Mouse (Mus musculus) heart, embryonic 16.5 days (tissue): ENCODE measurements at regions not wholly inside any gene's neighbourhood (a gene's known extent, or its start where the extent isn't known, plus 50 kb on each side); places are given as distances from the start of the nearest gene placed in this dataset.

ENCODE experiments used
- ATAC-seq: fragments of 200-750 bp; cut with Nextera tagmentation; replicated peaks from 2 replicates; pipeline ENCODE4 v1.8.0; 2017; ENCODE audit warnings: moderate number of reproducible peaks; ENCODE audit not compliant: insufficient read depth, low FRiP score; ENCODE audit errors: extremely low read depth
- H3K27ac ChIP-seq: fragments of 300-500 bp; sonication (generic); 2 replicates; pipeline ENCODE4 v1.5.1; 2014; ENCODE audit warnings: mild to moderate bottlenecking, low read length, control low read depth, moderate library complexity
- H3K27me3 ChIP-seq: fragments of 300-500 bp; sonication (generic); 2 replicates; pipeline ENCODE4 v1.6.1; 2014; ENCODE audit warnings: low read length, mixed read lengths; ENCODE audit not compliant: control insufficient read depth, insufficient read depth
- H3K36me3 ChIP-seq: fragments of 300-500 bp; sonication (generic); 2 replicates; pipeline ENCODE4 v1.6.1; 2014; ENCODE audit not compliant: control insufficient read depth, insufficient read depth
- H3K4me1 ChIP-seq: fragments of 300-500 bp; sonication (generic); 2 replicates; pipeline ENCODE4 v1.6.1; 2014; ENCODE audit warnings: low read length, mixed read lengths; ENCODE audit not compliant: control insufficient read depth, insufficient read depth
- H3K4me2 ChIP-seq: fragments of 300-500 bp; sonication (generic); 2 replicates; pipeline ENCODE4 v1.6.1; 2014; ENCODE audit warnings: low read depth, mild to moderate bottlenecking, control low read depth, low read length
- H3K4me3 ChIP-seq: fragments of 300-500 bp; sonication (generic); 2 replicates; pipeline ENCODE4 v1.5.1; 2014; ENCODE audit warnings: mild to moderate bottlenecking, control low read depth, low read length
- H3K9ac ChIP-seq: fragments of 300-500 bp; sonication (generic); 2 replicates; pipeline ENCODE4 v1.6.1; 2014; ENCODE audit warnings: low read length, control low read depth
- H3K9me3 ChIP-seq: fragments of 300-500 bp; sonication (generic); replicated peaks from 2 replicates; pipeline ENCODE4 v1.6.1; 2016; ENCODE audit warnings: low read length; ENCODE audit not compliant: control insufficient read depth
- WGBS: fragments of 180-500 bp; shearing (Covaris S2); extraction: QIAGEN DNeasy Blood & Tissue Kit; methylation state at CpG from one replicate; pipeline ENCODE4 v1.1.7; 2014; 5-methylcytosine and 5-hydroxymethylcytosine counted together

GRCm38 (mm10) chr2:50964062-50964461 is 184.8 kb downstream of the Rnd3 start:
- no peaks in the 10 kb centered on the region for H3K36me3 ChIP-seq
- 75% methylated on average over 3 of the region's 3 CpGs for WGBS
- H3K4me1 ChIP-seq: peaks cover 4% of the 10 kb centered on the region; the same call in 1 of the 2 replicates
- no peaks in the 10 kb centered on the region for H3K27me3 ChIP-seq
- no peak overlapping the region for H3K27ac ChIP-seq
- H3K4me3 ChIP-seq: no peak overlapping the region
- H3K9me3 ChIP-seq: no peaks in the 10 kb centered on the region
- H3K9ac ChIP-seq: no peak overlapping the region
- H3K4me2 ChIP-seq: no peak overlapping the region
- ATAC-seq: no peak

- Histone ChIP-seq H3K9me3 (no peaks in the 10 kb centered on the region), H3K36me3 (no peaks in the 10 kb centered on the region), H3K27ac (no peak overlapping the region), H3K4me3 (no peak overlapping the region), H3K4me2 (no peak overlapping the region), H3K4me1 (no peaks in the 10 kb centered on the region), H3K27me3 (no peaks in the 10 kb centered on the region), H3K9ac (no peak overlapping the region)
- ATAC-seq: no peak
- 51% methylated on average over 4 of the region's 4 CpGs for WGBS
Observed at GRCm38 (mm10) chr2:50961049-50961448, 187.9 kb downstream of the Rnd3 start.

GRCm38 (mm10) chr2:50959323-50959722 is 189.6 kb downstream of the Rnd3 start:
- no peak for ATAC-seq
- no peak overlapping the region for H3K4me2 ChIP-seq
- no peaks in the 10 kb centered on the region for H3K4me1 ChIP-seq
- H3K36me3 ChIP-seq: no peaks in the 10 kb centered on the region
- no peaks in the 10 kb centered on the region for H3K27me3 ChIP-seq
- H3K27ac ChIP-seq: no peak overlapping the region
- WGBS: 82% methylated on average over 9 of the region's 9 CpGs
- no peaks in the 10 kb centered on the region for H3K9me3 ChIP-seq
- no peak overlapping the region for H3K9ac ChIP-seq
- H3K4me3 ChIP-seq: no peak overlapping the region

- Histone ChIP-seq H3K4me3 (no peak overlapping the region), H3K9ac (no peak overlapping the region), H3K27me3 (no peaks in the 10 kb centered on the region), H3K27ac (no peak overlapping the region), H3K9me3 (no peaks in the 10 kb centered on the region), H3K36me3 (no peaks in the 10 kb centered on the region), H3K4me1 (no peaks in the 10 kb centered on the region), H3K4me2 (no peak overlapping the region)
- 60% methylated on average over 6 of the region's 6 CpGs for WGBS
- ATAC-seq: no peak
Observed at GRCm38 (mm10) chr2:50954361-50955066, 194.4 kb downstream of the Rnd3 start.

GRCm38 (mm10) chr2:50951027-50951426 is 197.9 kb downstream of the Rnd3 start:
- H3K4me3 ChIP-seq: no peak overlapping the region
- no peak overlapping the region for H3K9ac ChIP-seq
- H3K4me2 ChIP-seq: no peak overlapping the region
- H3K27me3 ChIP-seq: no peaks in the 10 kb centered on the region
- no peaks in the 10 kb centered on the region for H3K36me3 ChIP-seq
- no peaks in the 10 kb centered on the region for H3K4me1 ChIP-seq
- WGBS: 89% methylated on average over 3 of the region's 3 CpGs
- no peak for ATAC-seq
- no peaks in the 10 kb centered on the region for H3K9me3 ChIP-seq
- H3K27ac ChIP-seq: no peak overlapping the region

- no peak overlapping the region for H3K9ac ChIP-seq
- H3K4me1 ChIP-seq: no peaks in the 10 kb centered on the region
- no peak for ATAC-seq
- no peaks in the 10 kb centered on the region for H3K27me3 ChIP-seq
- no peaks in the 10 kb centered on the region for H3K36me3 ChIP-seq
- no peak overlapping the region for H3K4me3 ChIP-seq
- H3K4me2 ChIP-seq: no peak overlapping the region
- H3K9me3 ChIP-seq: no peaks in the 10 kb centered on the region
- H3K27ac ChIP-seq: no peak overlapping the region
- 90% methylated on average over 4 of the region's 4 CpGs for WGBS
Observed at GRCm38 (mm10) chr2:50949717-50950116, 199.2 kb downstream of the Rnd3 start.

GRCm38 (mm10) chr2:50945526-50945925 is 203.4 kb downstream of the Rnd3 start:
- Histone ChIP-seq H3K4me3 (no peak overlapping the region), H3K27ac (no peak overlapping the region), H3K4me2 (no peak overlapping the region), H3K9me3 (no peaks in the 10 kb centered on the region), H3K9ac (no peak overlapping the region), H3K27me3 (no peaks in the 10 kb centered on the region), H3K36me3 (no peaks in the 10 kb centered on the region), H3K4me1 (no peaks in the 10 kb centered on the region)
- WGBS: 91% methylated on average over 4 of the region's 4 CpGs
- no peak for ATAC-seq

GRCm38 (mm10) chr2:50943180-50943579 is 205.7 kb downstream of the Rnd3 start:
- WGBS: 71% methylated on average over 15 of the region's 15 CpGs
- no peak overlapping the region for H3K27ac ChIP-seq
- H3K36me3 ChIP-seq: no peaks in the 10 kb centered on the region
- no peak overlapping the region for H3K9ac ChIP-seq
- no peaks in the 10 kb centered on the region for H3K9me3 ChIP-seq
- H3K4me1 ChIP-seq: no peaks in the 10 kb centered on the region
- H3K4me2 ChIP-seq: no peak overlapping the region
- H3K4me3 ChIP-seq: no peak overlapping the region
- no peaks in the 10 kb centered on the region for H3K27me3 ChIP-seq
- ATAC-seq: no peak

- no peaks in the 10 kb centered on the region for H3K27me3 ChIP-seq
- no peaks in the 10 kb centered on the region for H3K36me3 ChIP-seq
- no peak overlapping the region for H3K27ac ChIP-seq
- H3K9ac ChIP-seq: no peak overlapping the region
- ATAC-seq: no peak
- 77% methylated on average over 11 of the region's 11 CpGs for WGBS
- no peak overlapping the region for H3K4me3 ChIP-seq
- no peak overlapping the region for H3K4me2 ChIP-seq
- H3K9me3 ChIP-seq: no peaks in the 10 kb centered on the region
- H3K4me1 ChIP-seq: no peaks in the 10 kb centered on the region
Observed at GRCm38 (mm10) chr2:50942741-50943140, 206.2 kb downstream of the Rnd3 start.
